Mouse (Mus musculus) cerebellum, adult 9-11 months (tissue): ENCODE results near the gene Kmt2a.

Source experiments
- DNase-seq: peaks from one replicate; pipeline ENCODE4 v3.0.0; 2022

The Kmt2a gene

DNA sequence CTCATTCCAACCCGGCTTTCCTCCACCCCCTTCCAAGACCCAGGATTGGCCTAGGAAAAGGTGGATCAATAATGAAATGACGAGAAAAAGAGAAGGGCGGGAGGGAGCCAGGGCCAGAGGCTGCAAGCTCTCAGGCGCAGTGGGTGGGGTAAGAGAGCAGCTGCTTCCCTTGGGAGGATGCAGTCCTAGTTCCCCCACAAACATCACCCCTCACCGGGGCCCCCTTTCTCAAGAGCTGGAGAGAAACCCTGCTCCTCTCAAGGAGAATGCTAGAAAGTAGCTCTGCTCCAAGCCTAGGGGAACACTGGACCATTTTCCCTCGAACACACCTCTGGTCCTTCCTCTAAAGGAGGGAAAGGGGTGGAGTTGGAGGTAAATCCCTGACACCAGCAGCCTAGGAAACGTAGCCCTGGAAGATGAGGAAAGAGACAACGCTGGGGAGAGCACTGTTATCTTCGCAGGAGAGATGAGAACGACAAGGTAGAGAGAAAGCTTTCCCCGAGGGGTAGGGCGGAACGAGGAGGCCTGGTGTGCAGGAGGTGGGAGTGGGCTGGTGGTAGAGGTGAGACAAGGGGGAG lies 1.3 kb downstream of the Kmt2a start:
- peak; percentile 60 for DNase-seq

DNA sequence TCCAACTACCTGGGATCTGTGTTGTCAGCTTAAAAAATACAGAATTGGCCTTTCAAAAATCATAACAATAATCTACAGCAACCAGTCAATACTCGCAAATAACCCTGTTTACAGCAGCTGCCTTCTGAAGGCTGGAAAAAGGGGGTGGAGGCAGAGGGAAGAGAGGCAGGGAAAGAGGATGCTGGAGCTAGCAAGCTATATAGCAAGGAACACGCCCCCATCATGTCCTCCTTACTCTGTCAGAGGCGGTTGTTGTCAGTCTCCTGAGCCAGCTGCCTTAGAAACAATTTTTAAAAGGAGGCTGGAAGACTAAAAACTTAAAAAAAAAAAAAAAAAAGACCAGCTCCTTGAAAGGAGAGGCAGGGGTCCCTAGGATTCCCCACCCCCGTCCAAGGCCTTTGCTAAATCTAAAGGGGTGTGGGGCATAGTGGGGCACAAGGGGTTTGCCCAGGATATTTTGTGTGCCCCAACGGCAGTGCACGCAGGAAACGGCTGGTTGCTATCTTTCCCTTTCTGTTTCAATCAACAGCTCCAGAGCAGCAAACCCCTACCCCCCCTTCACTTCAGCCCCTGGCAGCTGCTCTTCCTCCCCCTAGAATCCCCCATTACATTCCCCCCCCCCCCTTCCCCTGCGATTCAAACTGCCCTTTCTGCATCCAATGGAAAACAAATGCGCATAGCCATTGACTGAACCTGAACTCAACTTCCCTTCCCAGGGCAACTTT lies 2.2 kb downstream of the Kmt2a start:
- peak; percentile 30 for DNase-seq

DNA sequence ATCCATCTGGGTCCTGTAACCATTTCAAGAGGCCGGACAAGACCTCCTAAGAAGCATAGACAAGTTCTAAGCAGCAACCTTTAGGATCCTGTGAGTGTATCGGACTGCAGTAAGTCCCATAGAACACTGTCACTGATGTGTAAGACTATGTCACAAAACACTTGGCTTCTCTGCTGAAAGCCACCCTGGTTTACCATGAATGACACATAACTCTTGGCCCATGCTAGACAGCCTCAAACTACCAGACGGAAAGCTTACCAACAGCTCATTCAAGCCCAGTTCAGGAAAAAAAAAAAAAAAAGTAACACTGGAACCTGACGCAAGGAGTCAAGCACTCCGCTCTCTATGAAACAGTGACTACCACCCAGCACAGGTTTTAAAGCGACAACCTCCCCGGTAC lies 3.4 kb downstream of the Kmt2a start:
- no peak for DNase-seq

DNA sequence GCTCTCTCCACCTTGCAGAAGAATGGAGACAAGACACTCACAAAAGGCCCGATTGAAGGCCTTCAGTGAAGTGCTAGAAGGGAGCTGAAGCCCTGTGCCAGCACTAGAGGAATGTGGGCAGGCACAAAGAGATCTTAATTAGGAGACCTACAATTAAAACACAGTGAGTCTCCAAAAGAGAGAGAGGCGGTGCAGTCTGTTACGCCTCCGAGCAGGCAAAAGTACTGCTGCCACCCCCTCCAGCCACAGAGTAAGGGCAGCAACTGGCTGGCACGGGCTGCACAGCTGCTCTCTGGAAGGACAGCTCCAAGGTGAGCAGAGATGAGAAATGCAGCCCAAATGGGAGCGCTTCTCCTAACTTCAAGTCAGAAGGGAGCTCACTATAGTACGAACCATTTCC lies 5.6 kb downstream of the Kmt2a start:
- no peak for DNase-seq

DNA sequence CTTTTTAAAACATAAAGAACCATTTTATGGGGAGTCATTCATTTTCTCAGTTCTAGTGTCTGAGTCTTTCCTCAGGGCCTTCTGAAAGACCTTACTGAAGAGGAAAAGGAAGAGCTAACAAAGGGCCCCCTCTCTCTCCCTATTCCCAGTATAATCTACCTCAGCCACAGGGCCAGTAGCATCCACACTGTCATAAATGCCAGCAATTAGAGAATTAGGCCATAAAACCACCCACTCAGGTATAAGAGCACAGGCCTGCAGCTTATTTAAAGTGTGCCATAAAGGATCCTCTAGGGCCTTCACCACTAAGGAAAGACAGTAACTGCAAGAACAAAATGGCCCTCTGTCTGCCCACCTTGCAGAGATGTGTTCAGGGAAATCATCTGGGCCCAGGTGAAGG lies 6.9 kb downstream of the Kmt2a start:
- no peak for DNase-seq

DNA sequence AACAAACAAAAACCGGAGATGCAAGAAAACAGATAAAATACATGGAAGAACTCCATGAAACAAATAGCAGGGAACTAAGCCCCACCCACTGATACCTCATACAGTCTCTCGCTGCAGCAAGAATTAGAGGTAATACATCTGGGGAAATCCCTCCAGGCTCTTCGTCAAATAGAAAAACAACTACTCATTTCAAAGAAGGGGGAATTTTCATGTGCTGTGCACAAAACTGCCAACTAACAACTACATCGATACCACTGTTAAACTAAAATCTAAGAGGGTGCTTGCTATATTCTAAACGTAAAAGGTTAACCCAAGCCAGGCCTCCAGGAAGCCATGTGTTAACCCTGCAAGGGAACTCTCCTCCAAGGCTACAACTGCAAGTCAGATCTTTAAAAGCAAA lies 7.4 kb downstream of the Kmt2a start:
- DNase-seq = no peak

DNA sequence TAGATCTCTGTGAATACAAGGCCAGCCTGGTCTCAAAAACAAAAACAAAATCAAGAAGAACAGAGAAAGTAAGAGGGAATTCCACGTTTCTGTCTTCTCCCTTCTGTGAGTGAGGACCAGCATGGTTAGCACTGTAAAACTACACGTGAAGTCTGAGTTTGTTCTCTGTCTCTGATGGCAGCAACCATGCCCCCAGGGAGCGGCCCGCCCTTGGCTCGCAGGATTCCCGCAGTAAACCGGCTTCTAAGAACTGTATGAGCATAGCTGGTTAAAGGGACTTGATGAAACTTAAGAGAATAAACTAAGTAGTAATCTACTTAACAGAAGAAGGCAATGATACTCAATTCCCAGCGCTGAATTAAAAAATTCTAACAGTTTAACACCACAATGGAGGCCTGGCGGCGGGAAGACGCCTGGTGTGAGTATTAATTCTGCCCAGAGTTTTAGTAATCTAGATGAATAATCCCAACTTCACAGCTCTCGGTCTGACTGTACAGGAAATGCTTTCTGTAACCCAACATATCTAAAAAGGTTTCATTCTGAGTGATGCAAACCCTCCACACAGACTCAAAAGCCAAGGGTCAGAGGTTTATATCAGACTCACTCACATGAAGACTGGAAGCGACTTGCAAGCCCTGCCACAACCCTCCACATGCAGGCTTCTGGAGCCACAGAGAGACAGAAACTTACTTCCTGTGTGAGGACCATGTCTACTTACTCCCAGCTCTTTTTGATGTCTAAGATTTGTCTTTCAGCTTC lies 12.6 kb downstream of the Kmt2a start:
- DNase-seq = no peak

DNA sequence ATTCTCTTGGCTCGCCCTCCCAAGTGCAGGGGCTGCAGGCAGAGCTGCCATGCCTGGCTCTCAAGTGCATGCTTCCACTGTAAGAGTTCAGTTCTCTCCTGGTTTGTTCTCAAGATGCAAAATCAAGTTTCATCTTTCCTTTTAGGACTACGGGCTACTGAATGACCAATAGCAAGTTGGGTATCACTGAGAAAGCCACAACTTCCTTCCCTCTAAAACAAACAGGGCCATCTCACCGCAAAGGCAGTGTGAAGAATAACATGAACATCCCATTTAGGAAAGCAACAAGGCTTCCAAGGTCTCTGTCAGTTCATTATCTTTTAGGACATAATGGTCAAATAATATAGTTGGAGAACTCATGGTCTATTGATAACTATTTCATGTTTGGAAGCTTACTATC lies 13.4 kb downstream of the Kmt2a start:
- no peak for DNase-seq

DNA sequence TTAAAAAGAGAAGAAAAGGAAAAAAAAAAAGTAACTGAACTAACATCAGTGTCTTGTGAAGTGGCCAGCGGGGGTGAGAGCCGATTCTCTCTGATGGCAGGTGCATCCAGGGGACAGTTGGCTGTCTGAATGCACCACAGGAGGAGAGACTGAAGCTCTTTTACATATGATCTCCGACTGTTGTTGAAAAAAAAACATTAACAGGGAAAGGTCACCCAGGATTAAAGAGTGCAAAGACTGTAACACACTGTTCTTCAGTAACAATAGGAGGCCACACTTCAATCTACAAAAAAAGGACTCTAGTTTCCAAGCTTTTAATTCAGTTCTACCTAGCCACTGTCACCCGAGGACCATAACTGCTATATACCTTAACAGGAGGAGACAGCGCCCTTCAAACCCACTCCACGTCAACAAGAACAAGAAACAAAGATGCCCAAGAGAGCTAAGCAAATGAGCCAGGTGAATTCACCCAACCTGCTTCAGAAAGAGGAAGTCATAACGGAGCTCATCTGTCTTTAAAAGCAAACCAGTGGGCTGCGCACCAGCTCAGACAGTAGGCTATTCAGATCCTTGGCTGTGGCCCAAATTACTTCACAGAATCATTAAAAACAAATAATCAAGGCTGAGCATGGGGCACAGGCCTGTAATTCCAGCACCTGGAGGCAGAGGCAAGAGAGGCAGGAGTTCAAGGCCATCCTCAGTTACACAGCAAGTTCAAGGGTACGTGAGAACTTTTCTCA lies 14.4 kb downstream of the Kmt2a start:
- no peak for DNase-seq

DNA sequence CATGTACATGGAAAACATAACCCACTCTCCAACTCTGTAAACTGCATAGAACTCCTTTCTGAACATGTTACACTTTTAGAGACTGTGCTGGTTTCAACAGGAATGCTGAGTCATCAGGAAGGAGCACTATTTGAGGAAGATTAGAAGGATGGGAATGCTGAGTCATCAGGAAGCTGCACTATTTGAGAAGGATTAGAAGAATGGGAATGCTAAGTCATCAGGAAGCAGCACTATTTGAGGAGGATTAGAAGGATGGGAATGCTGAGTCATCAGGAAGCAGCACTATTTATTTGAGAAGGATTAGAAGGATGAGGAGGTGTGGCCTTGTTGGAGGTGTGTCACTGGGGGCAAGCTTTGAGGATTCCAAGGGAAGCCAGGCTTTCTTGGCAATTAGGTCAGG lies 20.0 kb downstream of the Kmt2a start:
- DNase-seq = no peak

DNA sequence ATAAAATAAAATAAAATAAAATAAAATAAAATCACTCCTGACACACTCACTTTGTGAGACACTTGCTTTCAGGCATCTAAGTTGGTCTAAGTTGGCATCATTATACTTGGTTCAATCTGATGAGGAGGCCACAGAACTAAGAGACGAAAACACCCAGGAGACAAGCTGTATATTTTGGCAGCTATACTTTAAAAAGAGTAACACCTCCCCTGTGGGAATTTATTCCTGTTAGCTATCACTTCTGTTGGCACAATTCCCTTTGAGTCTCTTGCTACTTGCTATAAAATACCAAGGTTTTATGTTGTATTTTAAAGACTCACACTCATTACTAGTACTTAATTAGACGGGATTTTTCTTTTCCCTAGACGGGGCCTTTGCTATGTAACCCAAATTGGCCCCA lies 22.4 kb downstream of the Kmt2a start:
- DNase-seq = no peak

DNA sequence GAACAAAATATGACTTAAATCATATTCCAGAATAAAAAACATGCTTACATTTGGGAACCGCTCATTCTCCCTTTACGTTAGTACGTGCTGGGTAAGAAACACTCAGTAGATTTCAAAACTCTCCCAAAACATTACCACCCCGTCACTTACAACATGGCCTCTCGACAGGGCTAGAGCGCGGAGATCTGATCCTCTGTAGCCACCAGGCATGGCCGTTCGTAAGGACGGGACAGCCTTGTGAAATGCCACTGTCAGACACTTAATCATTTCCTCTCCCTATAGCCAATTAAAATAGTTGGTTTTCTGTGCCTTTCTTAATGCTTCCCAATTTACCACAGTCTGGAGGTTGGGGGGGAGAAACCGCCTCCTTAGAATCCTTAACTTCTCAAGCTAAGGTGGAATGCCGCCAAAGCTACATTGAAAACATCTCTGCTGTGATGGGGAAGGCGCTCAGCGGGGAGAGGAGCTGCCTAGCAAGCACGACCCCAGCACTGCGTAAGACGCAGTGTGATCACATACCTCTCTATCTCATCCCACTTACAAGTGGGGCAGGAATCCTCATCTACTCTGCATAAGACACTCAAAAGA lies 23.6 kb downstream of the Kmt2a start:
- no peak for DNase-seq

DNA sequence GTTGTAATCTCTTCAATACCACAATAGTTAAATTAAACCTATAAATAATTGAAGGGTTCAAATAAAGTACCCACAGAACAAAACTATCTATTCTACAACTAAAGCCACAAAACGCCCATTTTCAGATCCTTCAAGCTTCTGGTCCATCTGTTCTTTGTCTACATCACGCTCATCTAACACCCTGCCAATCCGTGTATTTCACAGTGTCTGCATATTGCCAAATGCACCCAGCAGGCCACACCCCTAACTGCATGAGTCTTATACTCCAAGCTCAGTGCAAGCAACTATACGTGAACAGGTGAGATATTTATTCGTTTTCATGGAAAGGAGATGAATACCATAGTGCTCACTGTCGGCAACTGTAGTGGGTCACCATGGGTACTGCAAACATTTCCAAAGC lies 25.9 kb downstream of the Kmt2a start:
- DNase-seq = peak; percentile 47

DNA sequence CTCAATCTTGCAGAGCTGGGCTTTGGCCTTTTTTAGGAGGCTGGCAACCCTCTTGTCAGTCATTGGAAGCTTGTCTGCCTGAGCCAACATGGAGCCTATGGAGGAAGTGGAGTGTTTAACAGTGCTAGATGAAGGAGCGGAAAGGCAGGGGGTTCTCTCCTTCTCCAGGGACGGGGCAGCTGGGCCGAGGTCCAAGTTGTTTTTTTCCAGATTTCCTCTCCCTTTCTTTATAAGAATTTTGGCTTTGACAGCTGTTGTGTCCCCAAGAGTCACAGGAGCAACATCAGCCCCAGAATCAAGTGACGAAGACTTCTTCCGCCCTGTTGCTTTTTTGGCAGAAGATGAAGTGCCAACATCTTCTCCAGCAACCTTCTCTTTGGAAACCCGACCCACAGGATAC lies 33.6 kb downstream of the Kmt2a start:
- DNase-seq = no peak

DNA sequence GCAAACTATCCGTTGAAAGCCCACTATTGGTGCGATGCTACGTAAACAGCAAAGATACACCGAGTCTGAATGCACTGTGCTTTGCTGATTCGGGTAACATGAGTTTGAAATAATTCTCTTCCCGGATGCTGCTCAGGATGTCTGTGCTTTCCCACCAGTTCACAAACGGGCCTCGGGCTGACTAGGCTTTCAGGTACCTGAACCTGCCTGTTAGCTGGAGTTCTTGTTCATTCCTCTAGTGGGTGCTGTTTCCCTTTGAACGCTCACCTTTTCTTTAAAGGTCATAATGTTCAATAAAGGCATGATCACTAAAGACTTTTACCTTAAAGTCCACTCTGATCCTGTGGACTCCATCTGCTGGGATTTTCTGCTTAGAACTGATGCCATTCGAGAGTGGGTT lies 39.9 kb downstream of the Kmt2a start:
- no peak for DNase-seq

DNA sequence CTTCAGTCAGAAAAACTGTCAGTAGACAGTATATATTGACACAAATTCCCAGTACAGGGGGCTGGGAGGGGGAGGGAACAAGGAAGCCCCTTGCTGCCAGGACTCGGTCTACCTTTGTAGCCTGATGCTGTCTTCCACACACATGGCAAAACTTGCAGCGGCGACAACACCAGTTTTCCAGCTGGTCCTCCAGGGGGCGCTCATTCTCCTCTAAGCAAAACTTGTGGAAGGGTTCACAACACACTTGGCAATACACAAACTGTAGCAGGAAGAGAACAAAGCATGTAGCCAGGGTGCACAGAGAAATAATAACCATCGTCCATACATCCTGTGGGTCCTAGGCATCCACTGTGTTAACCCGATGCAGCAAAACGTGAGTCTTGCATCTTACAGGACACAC lies 44.7 kb downstream of the Kmt2a start:
- peak; percentile 70 for DNase-seq

DNA sequence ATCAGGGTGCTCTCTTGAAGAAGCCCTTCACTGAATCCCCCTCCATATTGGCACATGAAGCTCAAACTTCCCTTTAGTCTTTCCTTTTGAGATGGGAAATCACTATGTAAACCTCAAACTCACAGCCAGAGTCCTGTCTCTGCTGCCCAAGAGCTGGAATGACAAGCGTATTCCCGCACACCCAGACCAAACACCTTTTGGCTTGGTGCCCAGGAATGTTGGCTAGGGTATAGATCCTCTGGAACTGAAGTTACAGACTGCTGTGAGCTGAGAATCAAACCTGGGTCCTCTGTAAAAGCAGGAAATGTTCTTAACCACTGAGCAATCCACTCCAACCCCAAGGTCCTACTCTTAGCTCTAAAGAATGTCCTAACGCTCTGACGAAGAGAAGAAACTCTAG lies 48.7 kb downstream of the Kmt2a start:
- no peak for DNase-seq

DNA sequence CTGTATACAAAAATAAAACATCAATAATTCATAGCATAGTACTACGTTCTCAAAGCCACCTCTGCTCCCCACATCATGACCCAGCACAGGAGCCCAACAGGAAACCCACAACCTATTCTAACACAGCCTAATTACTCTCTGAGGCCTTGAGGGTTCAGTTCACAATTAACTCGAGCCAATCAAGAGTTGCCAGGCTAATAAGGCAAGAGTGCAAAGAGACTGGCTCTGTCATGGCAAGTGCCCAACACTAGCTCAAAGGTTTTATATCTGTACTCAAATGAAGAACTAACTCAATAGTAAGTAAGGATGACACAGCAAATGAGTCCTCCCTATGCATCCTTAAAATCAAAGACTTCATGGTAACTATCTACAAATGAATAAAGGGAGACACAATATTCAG lies 50.6 kb downstream of the Kmt2a start:
- DNase-seq = no peak

DNA sequence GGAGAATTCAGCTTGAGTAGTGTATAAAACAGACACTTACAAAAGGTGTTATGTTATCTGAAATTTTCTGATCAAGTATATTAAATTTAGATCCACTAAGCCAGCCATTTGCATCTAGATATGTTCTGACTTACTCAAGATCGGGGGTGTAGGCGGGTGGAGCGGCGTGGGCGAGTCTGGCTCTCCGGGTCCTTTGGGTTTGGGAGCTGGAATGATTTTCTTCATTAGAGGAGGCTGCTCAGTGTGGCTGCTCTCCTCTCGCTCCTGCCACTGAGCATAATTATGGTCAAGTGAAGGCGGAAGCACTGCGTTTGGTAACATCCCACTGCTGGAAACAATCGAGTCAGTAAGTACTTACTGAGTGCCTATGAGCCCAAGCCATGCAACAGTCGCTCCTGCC lies 52.2 kb downstream of the Kmt2a start:
- DNase-seq = no peak

DNA sequence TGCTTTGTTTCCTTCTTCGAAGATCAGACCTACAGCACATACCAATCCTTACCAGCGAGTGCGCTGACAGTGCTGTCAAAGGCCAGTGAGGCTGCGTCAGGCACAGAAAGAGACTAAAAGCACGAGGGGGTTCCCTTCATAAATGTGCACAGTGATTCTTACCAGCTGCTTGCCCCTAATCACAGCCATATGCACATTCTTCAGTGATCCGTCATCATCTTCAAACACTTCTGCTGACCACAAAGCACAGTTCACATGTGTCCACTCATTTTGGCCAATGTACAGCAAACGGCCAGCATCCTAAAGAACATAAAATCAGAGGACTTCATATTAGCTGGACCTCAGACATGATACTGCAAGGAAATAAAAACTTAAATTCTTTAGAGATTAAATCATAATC lies 54.4 kb downstream of the Kmt2a start:
- DNase-seq = no peak

DNA sequence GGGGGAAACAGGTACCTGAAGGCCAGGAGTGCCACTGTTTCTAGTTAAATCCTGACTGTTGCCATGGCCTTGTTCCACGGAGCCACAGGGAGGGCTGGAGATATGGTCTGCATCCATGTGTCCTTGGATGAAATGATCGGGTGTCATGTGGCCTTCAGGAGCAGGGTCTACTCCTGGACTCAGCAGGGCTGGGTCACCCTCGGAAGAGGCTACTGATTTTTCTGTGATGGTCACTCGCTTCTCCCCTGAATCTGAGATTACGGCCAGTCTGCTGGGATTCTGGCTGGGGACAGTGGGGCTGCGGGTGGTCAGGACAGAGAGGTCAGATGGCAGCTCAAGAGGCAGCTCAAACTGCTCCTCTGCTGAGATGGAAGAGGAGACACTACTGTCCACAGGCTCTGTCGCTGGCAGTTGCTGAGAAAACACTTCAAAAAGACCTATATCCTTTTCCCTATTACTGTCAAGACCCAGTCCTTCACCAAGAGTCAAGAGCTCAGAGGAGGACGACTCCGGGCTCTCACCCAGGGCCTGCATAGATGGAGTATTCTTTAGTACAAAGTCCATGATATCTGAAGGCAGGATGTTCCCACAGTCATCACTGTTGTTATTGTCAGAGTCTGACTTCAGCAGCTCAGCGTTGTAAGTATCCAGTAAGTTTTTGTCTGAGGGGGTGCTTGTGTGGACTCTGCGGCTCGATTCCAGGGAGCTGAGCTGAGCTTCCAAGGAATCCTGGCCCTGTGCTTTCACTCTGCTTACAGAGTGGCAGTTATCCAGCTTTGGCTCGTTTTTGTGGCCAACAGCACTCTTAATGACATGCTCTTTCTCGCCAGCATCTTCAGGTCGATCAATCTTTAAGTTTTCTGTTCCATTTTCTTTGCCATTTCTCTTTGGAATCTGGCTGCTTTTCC lies 60.9 kb downstream of the Kmt2a start:
- DNase-seq = no peak

DNA sequence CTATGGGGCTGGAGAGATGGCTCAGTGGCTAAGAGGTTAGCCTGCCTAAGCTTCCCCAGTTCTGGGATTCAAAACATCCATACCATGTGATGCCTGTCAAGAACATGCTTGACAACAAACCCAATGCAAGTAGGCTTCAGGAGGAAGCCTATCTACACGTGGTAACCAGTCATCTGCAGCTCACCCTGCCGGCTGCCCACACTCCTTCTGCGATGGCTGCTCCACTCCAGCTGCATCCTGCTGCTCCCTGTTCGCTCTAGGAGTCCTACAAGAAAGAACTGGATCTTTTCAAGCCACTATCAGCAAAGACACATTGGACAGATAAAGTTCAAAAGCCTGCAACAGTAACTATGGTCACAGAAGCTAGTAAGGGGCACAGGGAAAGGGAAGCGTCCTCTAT lies 63.6 kb downstream of the Kmt2a start:
- DNase-seq = no peak
